Mouse (Mus musculus) right cerebral cortex, adult 18-20 months (tissue): ENCODE results near the gene Ssh2.

ENCODE experiments used
- DNase-seq: peaks from one replicate; pipeline ENCODE4 v3.0.0; 2022; ENCODE audit warnings: mixed read lengths

Ssh2 gene

DNA sequence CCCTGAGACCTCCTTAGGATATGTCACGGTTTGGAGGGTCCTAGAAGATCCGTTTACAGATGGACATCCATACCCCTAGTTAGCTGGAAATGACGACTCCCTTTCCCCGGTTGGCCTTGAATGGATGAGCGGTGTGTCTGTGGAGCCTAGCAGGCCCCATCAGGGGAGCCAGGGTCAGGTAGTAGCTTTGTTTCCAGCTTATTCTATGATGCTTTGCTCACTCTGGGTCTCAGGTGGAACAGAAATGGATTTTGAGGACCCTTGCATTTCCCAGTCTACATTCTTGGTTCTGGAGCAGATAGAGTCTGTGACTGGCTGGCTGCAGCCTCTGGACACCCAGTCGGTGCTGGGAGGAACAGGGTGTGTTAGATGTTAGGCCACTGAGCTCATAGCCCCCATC, 278.7 kb downstream of the Ssh2 start:
- no peak for DNase-seq

DNA sequence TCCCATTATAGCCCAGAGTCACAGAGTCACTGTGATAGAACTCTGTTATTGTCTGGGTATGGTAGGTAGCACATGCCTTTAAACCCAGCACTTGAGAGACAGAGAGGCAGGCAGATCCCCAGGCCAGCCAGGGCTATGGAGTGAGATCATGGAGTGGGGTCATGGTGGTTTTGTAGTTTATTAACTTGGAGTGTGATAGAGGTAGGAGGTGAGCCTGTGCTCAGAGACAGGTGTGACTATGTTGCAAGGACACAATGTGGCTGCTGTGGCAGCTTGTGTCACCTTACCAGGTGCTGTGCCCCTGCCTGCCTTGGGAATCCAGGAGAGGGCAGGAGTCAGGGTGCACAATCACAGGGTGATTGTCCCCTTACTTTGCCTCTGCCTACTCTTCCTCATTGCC, 279.4 kb downstream of the Ssh2 start:
- no peak for DNase-seq

DNA sequence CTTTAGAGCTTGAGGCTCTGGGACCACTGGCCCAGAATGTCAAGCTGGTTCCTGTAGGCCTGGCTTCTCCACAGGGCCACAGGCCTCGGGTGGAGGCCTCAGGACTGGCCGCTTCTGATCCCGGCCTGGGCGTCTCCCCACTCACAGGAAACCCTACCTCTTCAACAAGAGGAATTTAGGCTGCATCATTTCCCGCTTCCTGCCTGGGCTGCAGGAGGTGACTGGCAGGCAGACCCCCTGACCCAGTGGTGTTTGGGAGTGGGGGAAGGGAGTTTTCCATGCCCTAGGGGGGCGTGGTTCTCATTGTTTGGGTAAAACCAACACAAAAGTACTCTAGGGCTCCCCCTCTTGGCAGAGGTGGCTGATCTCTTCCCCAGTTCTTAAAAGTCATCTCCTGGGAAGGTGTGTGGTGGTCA, 281.3 kb downstream of the Ssh2 start:
- no peak for DNase-seq

DNA sequence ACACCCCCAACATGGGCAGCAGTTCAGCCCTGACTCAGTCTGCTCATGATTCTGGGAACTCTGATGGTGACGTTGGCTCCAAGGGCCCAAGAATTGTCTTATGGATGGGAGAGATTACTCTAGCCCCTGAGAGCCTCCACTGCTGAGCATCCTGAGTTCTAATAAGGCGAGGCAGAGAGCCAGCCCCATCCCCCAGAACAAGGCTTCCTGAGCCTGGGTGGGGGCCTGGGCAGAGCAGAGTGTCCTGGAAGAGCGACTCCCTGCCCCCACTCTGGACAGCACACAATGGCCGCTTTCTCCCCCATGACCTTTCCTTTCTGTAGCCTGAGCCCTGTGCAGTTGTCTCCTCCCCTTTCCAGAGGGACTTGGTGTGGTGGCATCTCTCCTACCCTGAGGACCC, 281.8 kb downstream of the Ssh2 start:
- DNase-seq: no peak

DNA sequence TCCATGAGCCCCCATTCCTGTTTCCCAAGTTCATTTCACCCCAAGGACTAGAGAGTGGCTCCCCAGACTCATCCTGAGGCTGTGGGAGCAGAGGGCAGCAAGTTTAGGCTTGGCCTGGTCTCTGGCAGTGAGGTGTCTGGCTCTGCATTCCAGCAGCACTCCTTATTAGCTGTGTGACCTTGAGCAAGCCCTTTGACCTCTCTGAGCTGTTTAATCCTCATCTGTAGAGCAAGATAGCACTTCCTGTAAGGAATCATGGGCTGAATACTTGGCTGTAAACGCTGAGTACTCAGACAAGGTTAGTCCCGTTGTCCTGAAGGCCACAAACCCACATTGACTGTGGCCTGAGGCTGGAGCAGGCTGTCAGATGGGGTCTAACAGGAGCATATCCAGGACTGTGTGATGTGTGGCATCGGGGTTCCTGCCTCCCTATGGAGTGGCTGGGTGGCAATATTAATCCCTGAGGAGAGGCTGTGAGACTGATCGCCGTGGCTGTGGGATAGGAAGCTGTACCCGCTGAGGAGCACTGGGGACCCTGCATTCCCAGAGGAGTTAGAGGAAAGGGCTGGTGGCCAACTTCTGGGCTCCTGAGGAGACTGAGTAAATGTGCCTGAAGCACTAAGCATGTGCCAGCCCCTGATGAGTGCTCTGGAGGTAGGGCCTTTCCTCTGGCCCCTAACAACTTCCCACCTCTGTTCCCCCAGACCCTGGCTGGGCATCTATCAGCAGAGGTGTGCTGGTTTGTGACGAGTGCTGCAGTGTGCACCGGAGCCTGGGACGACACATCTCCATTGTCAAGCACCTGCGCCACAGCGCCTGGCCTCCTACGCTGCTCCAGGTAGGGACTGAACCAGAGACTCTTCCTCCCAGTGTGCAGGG, 282.4 kb downstream of the Ssh2 start:
- DNase-seq: no peak

DNA sequence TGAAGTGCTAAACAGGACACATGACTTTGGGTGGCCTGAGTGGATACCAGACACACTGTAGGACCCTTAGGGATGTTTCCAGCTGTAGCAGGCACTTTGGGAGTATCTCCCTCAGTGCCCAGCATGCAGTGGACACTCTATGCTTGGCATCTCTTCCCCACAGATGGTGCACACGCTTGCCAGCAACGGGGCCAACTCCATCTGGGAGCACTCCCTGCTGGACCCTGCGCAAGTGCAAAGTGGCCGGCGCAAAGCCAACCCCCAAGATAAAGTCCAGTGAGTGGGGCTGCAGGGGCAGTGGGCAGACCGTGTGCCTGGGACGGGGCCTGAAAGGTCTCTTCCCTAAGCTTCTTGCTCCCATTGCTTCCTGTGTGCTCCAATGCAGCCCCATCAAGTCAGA, 283.3 kb downstream of the Ssh2 start:
- no peak for DNase-seq

- DNase-seq: no peak
Measured at GRCm38 (mm10) chr11:77500361-77501325, 284.6 kb downstream of the Ssh2 start.

GRCm38 (mm10) chr11:77501392-77501791, 285.3 kb downstream of the Ssh2 start:
- peak; percentile 78 for DNase-seq

GRCm38 (mm10) chr11:77501971-77502370, 285.9 kb downstream of the Ssh2 start:
- DNase-seq: no peak

- no peak for DNase-seq
Measured at GRCm38 (mm10) chr11:77502481-77502880, 286.4 kb downstream of the Ssh2 start.

DNA sequence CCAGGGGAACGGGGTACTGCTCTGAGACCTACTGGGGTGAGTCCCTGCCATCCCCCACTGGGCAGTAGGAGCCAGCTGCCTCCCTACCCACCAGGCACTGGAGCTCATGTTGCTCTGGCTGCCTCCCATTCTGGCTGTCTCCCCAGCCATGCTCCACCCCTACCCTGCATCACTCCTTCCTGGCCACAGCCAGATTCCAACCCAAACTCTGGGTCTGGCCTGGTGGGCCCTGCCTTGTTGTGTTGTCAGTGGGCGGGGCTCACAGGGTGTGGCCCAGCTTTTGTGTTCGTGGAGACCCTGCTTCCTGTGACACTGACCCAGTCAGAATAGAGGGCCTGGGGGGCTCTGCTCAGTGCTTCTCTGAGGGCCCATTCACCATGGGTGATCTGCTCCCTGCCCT, 287.4 kb downstream of the Ssh2 start:
- DNase-seq: no peak

DNA sequence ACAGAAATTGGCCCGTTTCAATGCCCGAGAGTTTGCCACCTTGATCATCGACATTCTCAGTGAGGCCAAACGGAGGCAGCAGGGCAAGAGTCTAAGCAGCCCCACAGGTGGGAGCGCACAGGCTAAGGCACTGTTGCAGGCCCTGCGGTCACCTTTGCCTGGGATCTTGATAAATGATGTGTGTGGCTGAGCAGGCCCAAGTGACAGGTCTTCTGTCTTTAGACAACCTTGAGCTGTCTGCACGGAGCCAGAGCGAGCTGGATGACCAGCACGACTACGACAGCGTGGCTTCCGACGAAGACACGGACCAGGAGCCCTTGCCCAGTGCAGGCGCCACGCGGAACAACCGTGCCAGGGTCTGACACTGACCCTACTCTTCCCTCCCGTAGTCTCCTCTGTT, 288.3 kb downstream of the Ssh2 start:
- DNase-seq: no peak

GRCm38 (mm10) chr11:77505291-77505980, 289.3 kb downstream of the Ssh2 start:
- DNase-seq: no peak

GRCm38 (mm10) chr11:77506273-77506672, 290.2 kb downstream of the Ssh2 start:
- no peak for DNase-seq

DNA sequence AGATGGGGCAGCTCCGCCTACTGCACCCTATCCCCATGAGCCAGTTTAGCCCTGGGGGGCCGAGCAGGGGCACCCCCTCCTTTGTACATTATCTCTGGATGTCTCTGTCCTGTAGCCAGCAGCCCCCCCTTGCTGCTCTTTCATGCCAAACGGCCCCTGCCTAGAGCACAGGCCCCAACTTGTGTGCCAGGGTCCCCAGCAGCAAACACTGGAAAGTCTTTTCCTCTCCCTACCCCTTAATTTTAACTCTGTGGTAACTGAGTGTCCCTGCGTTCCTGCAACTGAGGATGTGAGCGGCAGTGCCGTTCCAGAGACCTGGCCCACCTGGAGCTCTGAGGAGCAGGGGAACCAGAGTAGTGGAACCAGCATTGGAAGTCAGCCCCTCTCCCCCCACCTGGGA, 290.9 kb downstream of the Ssh2 start:
- DNase-seq: no peak

- no peak for DNase-seq
Measured at GRCm38 (mm10) chr11:77507426-77507825, 291.3 kb downstream of the Ssh2 start.

DNA sequence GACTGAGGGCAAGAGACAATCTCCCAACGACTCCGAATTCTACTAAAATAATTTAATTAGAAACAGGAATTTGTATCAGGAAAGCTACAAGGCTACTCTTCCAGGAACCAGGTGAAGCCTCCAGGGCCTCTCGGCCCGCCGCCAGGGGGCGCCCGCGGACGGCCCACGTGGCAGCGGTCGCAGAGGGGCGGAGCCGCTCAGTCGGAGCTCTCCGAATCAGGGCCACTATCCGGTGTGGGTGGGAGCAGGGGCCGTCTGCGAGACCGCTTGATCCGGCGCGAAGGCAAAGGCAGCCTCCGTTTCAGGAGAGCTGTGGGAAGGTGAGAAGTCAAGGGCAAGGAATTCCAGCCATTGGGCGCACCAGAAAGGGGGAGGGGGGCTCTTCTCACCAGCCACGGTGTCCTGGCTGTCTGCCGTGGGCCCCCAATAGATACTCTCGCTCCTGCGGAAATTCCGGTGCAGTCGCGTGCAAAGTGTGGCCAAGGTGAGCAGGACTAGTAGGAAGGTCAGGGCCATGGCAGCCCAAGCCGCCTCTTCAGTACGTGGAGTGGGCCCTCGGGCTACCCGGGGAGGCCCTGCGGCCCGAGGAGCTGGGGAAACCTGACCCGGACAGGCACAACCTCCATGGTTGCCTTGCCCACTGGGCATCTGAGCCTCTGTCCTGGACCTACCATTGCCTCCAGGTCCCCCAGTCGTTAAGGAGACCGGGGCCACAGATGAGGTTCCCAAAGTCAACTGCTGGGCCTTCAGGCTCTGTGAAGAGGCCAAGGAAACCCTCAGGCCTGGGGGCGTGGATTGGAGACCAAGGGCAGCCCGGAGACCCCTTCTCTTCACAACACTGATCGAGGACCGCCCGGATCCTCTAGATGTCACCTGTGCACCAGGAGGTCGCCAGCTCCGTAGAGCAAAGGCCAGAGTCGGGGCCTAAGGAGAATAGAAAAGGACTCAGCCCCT, 292.3 kb downstream of the Ssh2 start:
- DNase-seq: peak; percentile 82
